Mouse (Mus musculus) right cerebral cortex, adult 18-20 months (tissue): Measurements from ENCODE around the gene Dusp14.
A peak's percentile ranks its signal among the peaks of the same experiment; 100 is the strongest.

Source experiments
- DNase-seq: peaks from one replicate; pipeline ENCODE4 v3.0.0; 2022; ENCODE audit warnings: mixed read lengths

Gene Dusp14

GRCm38 (mm10) chr11:84066071-84066481 is 3.0 kb downstream of the Dusp14 start:
- DNase-seq: no peak

GRCm38 (mm10) chr11:84063631-84064209 is 5.3 kb downstream of the Dusp14 start:
- DNase-seq: no peak

- DNase-seq: no peak
These were observed 6.3 kb downstream of the Dusp14 start for GRCm38 (mm10) chr11:84062805-84063204.

GRCm38 (mm10) chr11:84061881-84062280 is 7.2 kb downstream of the Dusp14 start:
- DNase-seq: no peak

GRCm38 (mm10) chr11:84060635-84061034 is 8.4 kb downstream of the Dusp14 start:
- no peak for DNase-seq

DNA sequence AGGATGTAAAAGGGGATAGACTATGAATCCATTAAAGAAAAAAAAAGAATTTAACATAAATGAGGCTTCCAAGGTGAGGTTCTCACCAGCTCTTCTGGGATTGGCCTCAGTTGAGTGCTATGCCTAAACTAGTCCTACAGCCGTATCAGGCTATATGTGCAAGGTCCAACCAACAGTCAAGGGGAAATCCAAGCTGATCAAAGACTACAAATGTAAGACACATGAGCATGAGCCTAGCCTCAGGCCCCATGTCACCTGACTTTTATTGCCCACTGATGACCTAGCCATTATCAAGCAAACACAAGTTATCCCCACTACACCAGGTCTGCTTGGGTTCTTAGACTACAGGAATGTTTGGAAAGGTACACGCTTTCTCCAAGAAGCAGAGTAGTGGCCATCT is 9.3 kb downstream of the Dusp14 start:
- no peak for DNase-seq

DNA sequence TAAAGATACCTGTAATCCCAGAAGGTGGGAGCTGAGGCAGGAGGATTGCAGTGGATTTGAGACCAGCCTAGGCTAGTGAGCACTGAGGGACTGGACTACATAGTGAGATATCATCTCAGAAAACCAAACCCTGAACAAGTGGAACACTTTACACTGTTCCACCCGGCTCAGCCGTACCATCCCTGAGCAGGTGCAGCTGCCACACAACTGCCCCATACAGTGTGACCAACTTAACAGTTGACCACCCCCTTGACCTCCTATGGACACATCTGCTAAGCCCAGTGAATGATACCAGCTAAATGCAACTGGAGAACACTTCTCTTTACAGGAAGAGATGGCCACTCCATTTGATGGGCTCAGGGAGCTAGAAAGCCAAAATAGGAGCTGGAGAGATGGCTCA is 11.6 kb downstream of the Dusp14 start:
- no peak for DNase-seq

DNA sequence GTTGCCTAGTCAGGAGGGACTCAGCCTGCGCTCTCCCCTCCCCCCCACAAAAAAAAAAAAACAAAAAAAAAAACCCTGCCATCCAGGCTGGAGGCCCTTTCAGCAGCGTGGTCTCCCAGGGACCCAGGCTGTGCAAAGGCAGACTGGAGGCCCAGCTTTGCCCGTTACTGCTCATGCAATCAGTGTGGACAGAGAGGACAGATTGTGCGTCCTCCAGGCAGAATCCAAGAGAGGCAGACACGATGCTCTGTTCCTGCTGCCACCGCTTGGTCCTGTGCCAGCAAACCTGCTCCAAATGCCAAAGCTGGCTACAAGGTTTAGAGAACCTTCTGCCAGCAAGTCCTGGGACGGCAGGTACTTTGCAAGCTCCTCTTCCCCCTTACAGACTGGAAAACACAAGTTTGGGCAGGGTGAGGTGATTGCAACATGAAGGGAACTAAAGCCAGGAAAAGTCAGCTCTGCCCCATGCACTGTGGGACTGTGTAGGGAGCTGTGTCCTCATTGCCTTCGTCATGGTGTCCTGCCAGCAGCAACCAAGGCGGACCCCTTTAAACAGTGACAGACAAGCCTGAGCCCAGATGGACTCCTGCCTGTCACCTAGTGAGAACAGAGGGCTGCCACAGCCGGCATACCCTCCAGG is 15.4 kb downstream of the Dusp14 start:
- DNase-seq: peak; percentile 67

GRCm38 (mm10) chr11:84053055-84053454 is 16.0 kb downstream of the Dusp14 start:
- no peak for DNase-seq

DNA sequence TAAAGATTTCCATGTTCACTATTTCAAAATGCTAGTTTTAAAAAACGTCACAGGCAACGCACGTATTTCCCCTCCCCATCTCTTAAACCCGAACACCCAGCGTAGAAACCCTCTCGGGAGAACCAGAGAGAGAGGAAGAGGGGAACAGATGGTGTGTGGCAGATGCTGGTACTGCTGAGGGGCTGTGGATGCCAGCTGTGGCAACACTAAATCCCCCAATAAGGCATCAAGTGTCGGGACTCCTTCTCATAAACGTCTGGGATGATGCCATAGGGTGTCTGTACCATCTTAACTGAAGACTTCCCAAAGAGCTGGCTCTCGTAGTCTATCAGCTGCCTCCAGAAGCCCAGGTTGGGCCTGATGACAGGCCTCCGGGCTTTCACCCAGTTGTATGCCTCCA is 20.6 kb downstream of the Dusp14 start:
- DNase-seq: no peak

GRCm38 (mm10) chr11:84047270-84047669 is 21.8 kb downstream of the Dusp14 start:
- no peak for DNase-seq

- DNase-seq: no peak
These were observed 24.1 kb downstream of the Dusp14 start for GRCm38 (mm10) chr11:84044988-84045387.

DNA sequence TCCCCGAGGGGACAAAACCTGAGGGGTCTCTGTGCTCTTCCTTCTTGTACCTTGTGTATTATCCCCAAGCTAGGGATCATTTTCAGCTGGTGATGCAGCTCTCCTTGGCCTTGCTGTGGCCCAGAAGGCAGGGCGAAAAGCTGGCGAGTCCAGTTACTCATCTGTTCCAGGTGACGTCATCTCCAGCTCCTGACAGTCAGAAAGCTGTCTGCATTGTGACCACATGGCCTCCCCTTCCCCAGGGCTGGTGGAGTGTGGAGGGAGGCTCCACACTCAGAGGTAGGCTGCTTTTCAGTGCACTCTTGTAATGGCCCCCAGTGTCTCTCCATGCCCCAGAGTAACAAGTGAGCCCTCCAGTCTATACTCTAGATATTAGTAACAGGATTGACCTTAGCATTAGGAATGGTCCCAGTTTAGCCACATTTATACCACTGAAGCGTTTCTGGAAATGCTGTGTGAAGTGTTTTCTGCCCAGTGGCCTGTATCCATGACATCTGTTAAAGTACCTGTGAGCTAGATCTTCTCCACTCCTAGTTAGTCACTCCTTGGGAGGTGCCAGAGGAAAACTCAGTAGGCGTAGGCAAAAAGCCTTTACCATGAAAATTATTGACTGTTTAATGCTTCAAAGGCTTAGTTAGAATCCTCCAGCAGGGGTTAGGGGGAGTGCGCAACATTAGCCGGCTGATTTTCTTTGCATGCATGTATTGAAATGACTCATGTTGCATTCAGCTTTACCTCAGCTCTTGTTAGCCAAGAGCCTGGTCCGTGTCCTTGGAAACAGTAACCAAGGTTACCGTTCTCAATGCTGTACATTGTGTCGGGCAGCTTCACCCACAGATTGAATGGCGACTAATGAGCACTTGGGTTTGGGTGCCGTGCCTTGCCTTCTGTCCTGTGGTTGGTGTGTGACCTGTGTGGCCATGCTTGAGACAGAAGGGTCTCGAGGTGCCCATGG is 26.0 kb downstream of the Dusp14 start:
- DNase-seq: peak; percentile 71

DNA sequence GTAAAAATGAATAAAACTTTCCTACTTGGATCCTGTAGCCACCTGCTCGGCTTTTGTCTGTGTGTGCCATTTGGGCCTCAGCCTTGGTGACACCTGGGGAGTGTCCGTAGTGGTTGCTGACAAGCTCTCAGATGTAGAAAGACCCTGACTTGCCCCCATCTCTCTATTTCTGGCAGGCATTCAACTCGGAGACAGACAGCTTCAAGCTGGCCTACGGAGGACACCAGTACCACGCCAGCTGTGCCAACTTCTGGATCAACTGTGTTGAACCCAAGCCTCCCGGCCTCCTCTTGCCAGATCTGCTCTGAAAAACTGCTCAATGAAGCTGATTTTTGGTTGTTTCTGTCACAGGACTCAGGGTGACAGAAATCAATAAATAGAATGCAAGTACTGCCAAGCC is 28.4 kb downstream of the Dusp14 start:
- DNase-seq: no peak

DNA sequence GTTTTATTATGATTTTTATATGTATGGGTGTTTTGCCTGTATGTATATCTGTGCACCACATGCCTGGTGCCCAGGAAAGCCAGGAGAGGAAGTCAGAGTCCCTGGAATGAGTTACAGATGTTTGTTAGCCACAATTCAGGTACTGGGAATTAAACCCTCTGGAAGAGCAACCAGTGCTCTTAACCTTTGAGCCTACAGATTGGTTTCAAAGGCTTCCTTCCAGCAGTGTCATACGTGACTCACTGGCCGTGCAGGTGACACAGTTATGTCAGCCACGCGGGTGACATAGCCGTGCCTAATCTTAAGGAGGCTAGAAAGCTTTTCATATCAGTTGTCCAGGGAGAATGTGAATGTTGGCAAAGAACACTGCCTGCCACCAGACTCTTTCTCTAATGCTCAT is 35.4 kb downstream of the Dusp14 start:
- DNase-seq: no peak

DNA sequence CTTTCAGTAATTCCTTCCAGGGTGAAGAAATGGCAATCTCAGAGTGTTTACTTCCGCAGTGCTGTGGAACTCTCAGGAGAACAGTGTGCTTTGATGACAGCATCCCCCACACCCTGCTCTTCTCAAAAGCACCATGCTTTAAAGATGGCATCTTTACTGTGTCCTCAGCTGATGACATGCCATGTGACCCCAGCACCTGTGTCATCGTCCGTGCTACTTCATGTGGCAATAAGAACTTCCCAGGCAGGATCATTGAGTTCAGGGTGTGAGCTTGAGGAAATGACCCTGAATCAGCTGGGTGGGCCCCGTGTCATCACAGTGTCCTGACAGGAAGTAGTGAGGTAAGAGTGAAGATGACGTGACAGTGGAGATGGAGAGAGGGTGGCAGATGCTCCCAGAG is 36.5 kb downstream of the Dusp14 start:
- no peak for DNase-seq

GRCm38 (mm10) chr11:84031971-84032370 is 37.1 kb downstream of the Dusp14 start:
- DNase-seq: peak; percentile 65

- no peak for DNase-seq
These were observed 40.6 kb downstream of the Dusp14 start for GRCm38 (mm10) chr11:84028271-84029028.

- no peak for DNase-seq
These were observed 41.8 kb downstream of the Dusp14 start for GRCm38 (mm10) chr11:84027231-84027630.

- DNase-seq: no peak
These were observed 52.1 kb downstream of the Dusp14 start for GRCm38 (mm10) chr11:84016810-84017508.

DNA sequence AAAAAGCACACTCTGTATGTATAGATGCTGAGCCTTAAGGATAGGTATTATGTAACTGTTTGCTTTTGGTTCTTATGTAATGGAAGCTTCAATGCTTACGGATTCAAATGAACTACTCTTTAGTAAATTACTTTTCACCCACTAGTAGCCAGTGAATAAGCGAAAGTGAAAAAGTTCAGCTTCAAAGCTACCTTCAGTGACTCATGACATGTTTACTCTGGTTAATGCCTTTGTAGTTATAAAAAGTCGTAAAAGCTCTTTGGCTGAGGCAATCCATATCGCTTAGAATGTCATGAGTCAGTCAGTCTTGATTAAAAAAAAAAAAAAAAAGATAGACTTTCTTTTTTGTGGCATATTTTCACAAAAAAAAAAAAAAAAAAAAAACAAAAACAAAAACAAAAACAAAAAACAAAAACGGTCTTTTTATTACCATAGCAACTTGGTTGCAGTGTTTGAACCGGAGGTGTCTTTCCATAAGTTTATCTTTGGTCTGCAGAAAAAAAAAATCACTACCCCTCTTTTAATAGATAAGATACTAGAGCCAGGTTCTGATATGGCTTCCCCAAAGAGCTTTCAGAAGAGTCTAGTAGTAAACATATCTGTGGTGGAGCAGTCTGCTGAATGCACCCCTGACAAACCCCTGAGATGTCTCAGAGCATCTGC is 52.8 kb downstream of the Dusp14 start:
- DNase-seq: no peak

- DNase-seq: peak; percentile 52
These were observed 56.0 kb downstream of the Dusp14 start for GRCm38 (mm10) chr11:84013105-84013504.
